8 mouse cellular contexts compared by ENCODE assay signal in genomic region chr12:69371421-69371853, GRCm38 (mm10). TPM values are rescaled to one million over a fixed set of nuclear protein-coding genes. Genes with fewer than 3 reads are reported as not detected.
DNase-seq lines count a peak whose midpoint lies in the region; ATAC-seq and TF ChIP-seq lines count a peak whose summit lies in the region.

No protein-coding gene starts in this region.

- peak overlapping the region; percentile 86 for H3K4me2 ChIP-seq in lung, embryonic 15.5 days
- H3K4me2 ChIP-seq in hindbrain, postnatal 0 days (ENCODE audit: low read depth, low read length): peak overlapping the region; percentile 95

- ATAC-seq in lung, embryonic 15.5 days (ENCODE audit: borderline replicate concordance, extremely low read depth, low FRiP score, low TSS enrichment): peak; percentile 87
- ATAC-seq in common myeloid progenitor, adult 5-6 weeks (replicated peaks; ENCODE audit: low read depth, poor library complexity, severe bottlenecking): peak; percentile 57
- peak; percentile 92 for ATAC-seq in hindbrain, postnatal 0 days
- peak; percentile 75 for ATAC-seq in megakaryocyte-erythroid progenitor cell, adult 5-6 weeks (replicated peaks; ENCODE audit: low FRiP score, low TSS enrichment, poor library complexity, severe bottlenecking)

- H3K9ac ChIP-seq in lung, embryonic 15.5 days: peak overlapping the region; percentile 99
- peak overlapping the region; percentile 97 for H3K9ac ChIP-seq in hindbrain, postnatal 0 days (replicated peaks; ENCODE audit: low read length)

- under 1% methylated on average over 24 of the region's 24 CpGs for WGBS in lung, embryonic 15.5 days
- under 1% methylated on average over 24 of the region's 24 CpGs for WGBS in hindbrain, postnatal 0 days

- H3K27ac ChIP-seq in lung, embryonic 15.5 days: peak overlapping the region; percentile 99
- H3K27ac ChIP-seq in hindbrain, postnatal 0 days: peak overlapping the region; percentile 96

- peaks cover 25% of the 10 kb centered on the region for H3K4me1 ChIP-seq in lung, embryonic 15.5 days
- H3K4me1 ChIP-seq in hindbrain, postnatal 0 days (ENCODE audit: insufficient read depth, low read length): peaks cover 9% of the 10 kb centered on the region; the same call in 1 of the 2 replicates

- no peak for DNase-seq in lung, postnatal 10 days
- no peak for DNase-seq in hindbrain, postnatal 0 days (ENCODE audit: low spot score)
- DNase-seq in telencephalon, adult 2 months (ENCODE audit: low read depth, low spot score): peak; percentile 58
- no peak for DNase-seq in cerebellum, adult 11 months
- DNase-seq in urinary bladder, postnatal 10 days (ENCODE audit: low spot score): no peak

- peaks cover 11% of the 10 kb centered on the region for H3K36me3 ChIP-seq in lung, embryonic 15.5 days
- no peaks in the 10 kb centered on the region for H3K36me3 ChIP-seq in hindbrain, postnatal 0 days (ENCODE audit: insufficient read depth, low read length)

- peak; percentile 55 for TF ChIP-seq CTCF in hindbrain, postnatal 0 days (IDR thresholded peaks at IDR 0.05; ENCODE audit: low read depth)

- H3K9me3 ChIP-seq in lung, embryonic 15.5 days: no peaks in the 10 kb centered on the region
- no peaks in the 10 kb centered on the region for H3K9me3 ChIP-seq in hindbrain, postnatal 0 days (ENCODE audit: low read length)

- peak overlapping the region; percentile 97 for H3K4me3 ChIP-seq in lung, embryonic 15.5 days
- H3K4me3 ChIP-seq in hindbrain, postnatal 0 days (ENCODE audit: low read length): peak overlapping the region; percentile 100

- no peaks in the 10 kb centered on the region for H3K27me3 ChIP-seq in lung, embryonic 15.5 days
- no peaks in the 10 kb centered on the region for H3K27me3 ChIP-seq in hindbrain, postnatal 0 days (ENCODE audit: insufficient read depth, low read length)

RNA-seq across cellular contexts. Expression of gene Arf6, which starts 0.5 kb away (rescaled TPM):
- 50.6 and 54.5 TPM in 2 replicates for polyA plus RNA-seq in lung, embryonic 15.5 days (2015; fragmentation: Nextera tagmentation; extraction: Ambion mirVana)
- 104 and 110 TPM in 2 replicates for total RNA-seq in common myeloid progenitor, adult 5-6 weeks (2017)
- 112 and 132 TPM in 2 replicates for total RNA-seq in hindbrain, postnatal 0 days (2014; rRNA removed)
- polyA plus RNA-seq in hindbrain, postnatal 0 days (2015; fragmentation: Nextera tagmentation; extraction: Ambion mirVana): 41.6 and 43.5 TPM in 2 replicates
- total RNA-seq in megakaryocyte-erythroid progenitor cell, adult 5-6 weeks (2014; fragmentation: Nextera tagmentation): 76.7 and 105 TPM in 2 replicates
- total RNA-seq in megakaryocyte-erythroid progenitor cell, adult 5-6 weeks (2017): 98.8 and 150 TPM in 2 replicates

RNA-seq across cellular contexts. Expression of gene Gm9887, which starts 0.8 kb away (rescaled TPM):
- 1.8 and 1.9 TPM in 2 replicates for polyA plus RNA-seq in lung, embryonic 15.5 days (2015; fragmentation: Nextera tagmentation; extraction: Ambion mirVana)
- 1.5 TPM in 1 of 2 replicates, not detected in the other for total RNA-seq in common myeloid progenitor, adult 5-6 weeks (2017)
- not detected in 2 replicates for total RNA-seq in hindbrain, postnatal 0 days (2014; rRNA removed)
- polyA plus RNA-seq in hindbrain, postnatal 0 days (2015; fragmentation: Nextera tagmentation; extraction: Ambion mirVana): 0.43 and 1.5 TPM in 2 replicates
- not detected in 2 replicates for total RNA-seq in megakaryocyte-erythroid progenitor cell, adult 5-6 weeks (2014; fragmentation: Nextera tagmentation)
- total RNA-seq in megakaryocyte-erythroid progenitor cell, adult 5-6 weeks (2017): not detected in 2 replicates

RNA-seq across cellular contexts. Expression of gene Nemf, which starts 14.5 kb away (rescaled TPM):
- 76.9 and 84.2 TPM in 2 replicates for polyA plus RNA-seq in lung, embryonic 15.5 days (2015; fragmentation: Nextera tagmentation; extraction: Ambion mirVana)
- total RNA-seq in common myeloid progenitor, adult 5-6 weeks (2017): 126 and 136 TPM in 2 replicates
- total RNA-seq in hindbrain, postnatal 0 days (2014; rRNA removed): 24.9 and 34.3 TPM in 2 replicates
- 69.7 and 78.2 TPM in 2 replicates for polyA plus RNA-seq in hindbrain, postnatal 0 days (2015; fragmentation: Nextera tagmentation; extraction: Ambion mirVana)
- total RNA-seq in megakaryocyte-erythroid progenitor cell, adult 5-6 weeks (2014; fragmentation: Nextera tagmentation): 70.0 and 101 TPM in 2 replicates
- 168 and 179 TPM in 2 replicates for total RNA-seq in megakaryocyte-erythroid progenitor cell, adult 5-6 weeks (2017)
